Mouse (Mus musculus) urinary bladder, postnatal 36 days (tissue): ENCODE data around the gene B230118H07Rik.

Experiments
- DNase-seq, 2 experiments: peaks; one replicate each; pipeline ENCODE4 v3.0.0; 2022; ENCODE audit warnings: low spot score in 2 of 2, mixed read lengths in 1 of 2

Gene B230118H07Rik

DNA sequence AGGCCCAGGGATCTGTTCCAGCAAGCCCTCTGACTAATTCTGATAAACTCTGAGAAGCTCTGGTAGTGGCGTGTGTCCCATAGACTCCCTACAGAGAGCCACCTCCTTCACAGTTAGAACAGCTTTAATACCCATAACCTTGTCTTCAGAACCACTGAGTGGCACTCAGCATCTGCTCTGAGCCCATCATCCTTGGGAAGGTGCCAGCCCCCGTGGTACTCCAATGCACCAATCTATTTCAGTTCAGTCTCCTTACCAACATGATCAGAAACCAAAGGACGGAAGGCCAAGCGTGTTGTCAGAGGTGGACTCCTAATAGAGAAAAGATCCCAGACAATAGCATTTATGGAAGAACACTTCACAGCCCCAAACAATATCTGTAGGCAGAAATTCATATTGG lies 124.2 kb downstream of the B230118H07Rik start:
- no peak for DNase-seq

DNA sequence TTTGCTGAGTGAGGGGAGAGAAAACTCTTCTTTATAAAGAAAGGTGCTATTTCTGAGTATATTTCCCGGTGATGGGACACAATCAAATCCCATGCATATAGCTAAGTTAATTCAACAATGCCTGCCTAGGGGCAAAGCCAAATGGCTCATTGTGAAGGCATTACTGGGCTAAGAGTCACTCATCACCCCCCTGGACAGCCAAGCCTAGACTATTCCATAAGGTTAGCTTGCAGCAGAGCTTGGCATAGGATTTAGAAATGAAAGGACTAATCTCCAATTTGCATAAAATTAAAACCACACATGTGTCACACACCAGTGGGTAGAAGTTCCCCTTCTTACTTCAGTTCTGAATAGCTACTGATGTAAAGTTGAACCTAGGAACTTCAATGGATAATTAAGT lies 128.8 kb downstream of the B230118H07Rik start:
- no peak for DNase-seq

DNA sequence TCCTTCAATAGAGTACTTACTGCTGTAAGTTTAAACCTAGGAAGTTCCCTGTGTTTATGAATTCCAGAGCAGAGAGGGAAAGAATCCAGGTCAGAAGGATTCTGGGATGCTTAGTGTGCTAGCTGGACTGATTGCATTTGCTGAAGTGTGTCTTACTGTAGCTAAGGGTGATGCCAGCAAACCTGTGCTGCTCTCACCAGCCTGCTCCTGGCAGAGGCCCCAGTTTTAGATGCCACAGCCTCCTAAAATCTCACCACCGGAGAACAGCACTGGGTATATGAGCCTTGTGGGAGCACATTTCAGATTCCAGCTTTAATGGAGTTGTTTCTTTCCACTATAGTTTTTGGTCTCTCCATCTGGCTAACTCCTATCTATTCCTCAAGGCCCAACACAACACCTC lies 129.4 kb downstream of the B230118H07Rik start:
- no peak for DNase-seq
